Mouse (Mus musculus): ENCODE data around the gene Olfr1393.

Gene Olfr1393

GRCm38 (mm10) chr11:49278222-49278621 is at the start of gene Olfr1393:
Olfr1393 (plus strand) TSS chr11:49278304.
- DNase-seq: no peak

GRCm38 (mm10) chr11:49232781-49233180 is 45.3 kb upstream of the Olfr1393 start:
- no peak for DNase-seq

- DNase-seq: no peak
These were observed 42.5 kb upstream of the Olfr1393 start for GRCm38 (mm10) chr11:49235459-49236207.

- no peak for DNase-seq
These were observed 41.2 kb upstream of the Olfr1393 start for GRCm38 (mm10) chr11:49236891-49237290.

GRCm38 (mm10) chr11:49237532-49237931 is 40.6 kb upstream of the Olfr1393 start:
- no peak for DNase-seq

GRCm38 (mm10) chr11:49240310-49240709 is 37.8 kb upstream of the Olfr1393 start:
- DNase-seq: no peak

GRCm38 (mm10) chr11:49240874-49241273 is 37.2 kb upstream of the Olfr1393 start:
- DNase-seq: no peak

- no peak for DNase-seq
These were observed 36.6 kb upstream of the Olfr1393 start for GRCm38 (mm10) chr11:49241471-49241870.

- no peak for DNase-seq
These were observed 35.0 kb upstream of the Olfr1393 start for GRCm38 (mm10) chr11:49242944-49243626.

GRCm38 (mm10) chr11:49243727-49244594 is 34.1 kb upstream of the Olfr1393 start, which contains the start of gene Mgat1:
Mgat1 (plus strand) TSS chr11:49244191.
- DNase-seq: peak; percentile 97

GRCm38 (mm10) chr11:49244595-49244930 is 33.5 kb upstream of the Olfr1393 start:
- DNase-seq: no peak

GRCm38 (mm10) chr11:49245176-49245575 is 32.9 kb upstream of the Olfr1393 start:
- peak; percentile 70 for DNase-seq

- peak; percentile 66 for DNase-seq
These were observed 32.3 kb upstream of the Olfr1393 start for GRCm38 (mm10) chr11:49245634-49246415.

GRCm38 (mm10) chr11:49246523-49246922 is 31.6 kb upstream of the Olfr1393 start:
- DNase-seq: no peak

GRCm38 (mm10) chr11:49247255-49247654 is 30.8 kb upstream of the Olfr1393 start:
- DNase-seq: no peak

- peak; percentile 91 for DNase-seq
These were observed 29.7 kb upstream of the Olfr1393 start for GRCm38 (mm10) chr11:49248226-49248973.

GRCm38 (mm10) chr11:49248974-49249700 is 29.0 kb upstream of the Olfr1393 start:
- DNase-seq: no peak

- peak; percentile 62 for DNase-seq
These were observed 28.2 kb upstream of the Olfr1393 start for GRCm38 (mm10) chr11:49249811-49250421.

- DNase-seq: peak; percentile 96
These were observed 27.4 kb upstream of the Olfr1393 start for GRCm38 (mm10) chr11:49250422-49251379.
